Mouse (Mus musculus): ENCODE data around the gene Btbd11. TPM values are rescaled to one million over a fixed set of nuclear protein-coding genes. Genes with fewer than 3 reads are reported as not detected.
A peak's percentile ranks its signal among the peaks of the same experiment; 100 is the strongest.

Gene Btbd11
- total RNA-seq, 2 experiments from 2014 or later, result 26.7 to 31.2 TPM

GRCm38 (mm10) chr10:85393016-85393415 is 6.4 kb downstream of the Btbd11 start:
- no peak for DNase-seq (ENCODE audit: extremely low spot score in 1 of 2, low spot score in 2 of 2)
- intact Hi-C loops (cut with DNase I), result no loop called here

DNA sequence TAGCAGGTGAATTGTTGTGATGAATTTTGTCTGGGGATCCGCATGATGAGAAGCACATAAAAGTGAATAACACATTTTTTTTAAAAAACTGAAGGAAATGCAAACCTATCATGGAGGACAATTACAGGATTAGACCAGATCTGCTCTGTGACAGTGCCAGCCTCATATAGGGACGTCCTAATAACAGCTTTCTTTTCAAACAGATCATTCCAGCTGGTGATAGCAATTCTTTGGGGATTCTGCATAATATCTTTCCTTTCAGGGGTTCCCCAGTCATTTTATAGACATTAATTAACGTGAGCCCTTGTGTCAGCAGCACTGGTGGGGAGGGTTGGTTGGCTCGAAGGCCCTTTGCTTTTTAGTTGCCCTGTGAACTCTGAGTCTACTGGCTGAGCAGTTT is 7.9 kb downstream of the Btbd11 start:
- DNase-seq (ENCODE audit: extremely low spot score in 1 of 2, low spot score in 2 of 2), result no peak
- intact Hi-C loops (cut with DNase I), result no loop called here

DNA sequence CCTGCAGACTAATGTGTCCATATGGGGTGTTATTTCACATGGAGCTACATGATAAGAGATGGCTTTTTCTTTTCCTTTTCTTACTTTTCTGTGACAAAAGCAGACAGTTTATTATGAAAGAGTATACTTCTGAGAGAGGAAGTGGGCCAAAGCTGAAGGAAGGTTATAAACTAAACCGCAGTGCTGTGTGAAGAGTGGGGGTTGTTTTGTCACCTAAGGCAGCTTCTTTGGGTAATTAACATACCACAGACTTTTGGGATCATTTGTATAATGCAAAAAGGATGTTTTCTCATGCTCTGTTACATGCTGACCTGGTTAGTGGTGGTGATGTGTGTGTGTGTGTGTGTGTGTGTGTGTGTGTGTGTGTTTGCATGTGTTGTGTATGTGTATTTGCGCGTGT is 24.5 kb downstream of the Btbd11 start:
- no peak for DNase-seq (ENCODE audit: extremely low spot score in 1 of 2, low spot score in 2 of 2)
- intact Hi-C loops (cut with DNase I), result no loop called here

DNA sequence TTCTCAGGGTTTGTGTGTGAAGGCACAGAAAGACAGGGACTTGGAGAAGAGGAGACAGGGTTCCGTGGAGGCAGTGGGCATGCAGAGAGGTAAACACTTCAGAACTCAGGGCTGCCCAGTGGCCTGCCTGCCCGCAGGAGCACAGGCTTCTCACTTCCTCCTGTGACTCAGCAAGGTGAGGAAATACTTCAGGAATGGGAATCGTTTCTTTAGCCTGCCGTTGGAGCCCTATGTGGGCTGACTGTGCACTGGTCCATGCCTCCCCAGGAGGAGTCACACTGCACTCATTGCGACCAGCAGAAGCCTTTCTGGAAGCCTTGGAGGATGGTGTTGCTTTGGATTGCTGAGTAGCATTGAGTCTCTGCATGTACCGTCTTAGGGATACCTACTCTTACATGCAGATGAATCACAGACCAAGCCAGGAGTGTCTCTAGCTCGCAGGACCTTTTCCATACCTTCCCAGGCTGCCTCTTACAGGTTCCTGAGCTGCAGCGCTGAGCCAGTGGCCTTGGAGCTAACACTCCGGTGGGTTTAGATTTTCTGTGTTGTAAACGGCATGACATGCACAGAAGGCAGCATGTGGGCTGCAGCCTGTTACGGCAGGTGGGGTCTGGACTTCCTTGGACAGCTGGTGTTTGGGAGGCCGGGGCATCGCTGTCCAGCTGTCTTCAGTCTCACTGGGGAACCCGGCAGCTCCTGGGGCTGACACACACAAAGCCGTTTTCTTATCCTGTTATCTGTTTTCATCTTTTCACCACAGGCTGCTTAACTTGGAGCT is 34.4 kb downstream of the Btbd11 start:
- intact Hi-C loops (cut with DNase I), result no loop called here
- peak; percentile 3 to 28 for DNase-seq (ENCODE audit: extremely low spot score in 1 of 2, low spot score in 2 of 2)

DNA sequence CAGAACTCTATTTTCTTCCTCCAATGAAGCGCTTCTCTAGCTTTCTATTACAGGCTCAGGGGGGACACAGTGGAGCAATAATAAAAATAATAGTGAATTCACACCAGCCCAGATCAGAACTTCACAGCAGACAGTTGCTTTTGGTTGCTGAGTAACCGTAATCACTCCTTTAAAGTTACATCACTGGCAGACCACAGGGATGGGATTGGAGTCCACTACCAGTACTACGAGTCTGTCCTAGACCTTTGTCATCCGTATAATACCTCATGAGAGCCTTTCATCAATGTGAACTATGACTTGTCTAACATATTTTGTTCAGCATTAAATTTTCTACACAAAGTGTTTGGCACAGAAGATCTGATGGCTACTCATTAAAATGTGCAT is 35.0 kb downstream of the Btbd11 start:
- DNase-seq (ENCODE audit: extremely low spot score in 1 of 2, low spot score in 2 of 2), result no peak
- intact Hi-C loops (cut with DNase I), result no loop called here

DNA sequence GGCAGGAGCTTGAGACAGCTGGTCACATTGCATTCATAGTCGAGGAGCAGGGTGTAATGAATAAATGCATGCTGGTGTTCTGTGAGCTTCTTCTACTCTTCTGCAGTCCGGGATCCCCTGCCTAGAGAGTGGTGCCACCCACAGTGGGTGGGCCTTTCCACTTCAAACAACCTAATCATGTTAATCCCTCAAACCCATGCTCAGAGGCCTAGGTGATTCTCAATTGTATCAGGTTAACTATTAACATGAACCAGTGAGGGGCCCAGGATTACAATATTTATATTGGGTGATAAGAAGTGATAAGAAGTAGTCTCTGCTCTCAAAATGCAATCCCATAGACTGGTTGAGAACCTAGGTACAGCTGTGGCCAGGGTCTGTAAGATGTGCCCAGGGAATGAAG is 39.1 kb downstream of the Btbd11 start:
- DNase-seq (ENCODE audit: extremely low spot score in 1 of 2, low spot score in 2 of 2), result no peak
- intact Hi-C loops (cut with DNase I), result no loop called here

DNA sequence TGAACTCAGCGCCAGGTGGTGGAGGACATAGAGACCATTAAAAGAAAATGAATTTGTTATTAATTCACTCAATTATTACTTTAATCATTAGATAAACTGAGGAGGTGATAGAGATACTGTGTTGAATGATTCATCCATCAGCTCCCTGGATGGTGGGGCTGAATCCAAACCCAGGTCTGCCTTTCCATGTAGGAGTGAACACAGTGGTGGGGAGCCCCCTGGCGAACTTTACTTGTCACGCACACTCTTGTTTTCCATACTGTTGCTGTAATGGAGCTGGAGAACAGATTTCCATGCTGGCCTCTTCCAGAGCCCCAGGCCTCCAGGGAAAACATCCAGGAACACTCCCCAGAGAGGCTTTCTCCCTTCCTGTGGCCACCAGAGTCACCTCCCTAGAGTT is 50.6 kb downstream of the Btbd11 start:
- DNase-seq (ENCODE audit: extremely low spot score in 1 of 2, low spot score in 2 of 2), result no peak
- intact Hi-C loops (cut with DNase I), result no loop called here

DNA sequence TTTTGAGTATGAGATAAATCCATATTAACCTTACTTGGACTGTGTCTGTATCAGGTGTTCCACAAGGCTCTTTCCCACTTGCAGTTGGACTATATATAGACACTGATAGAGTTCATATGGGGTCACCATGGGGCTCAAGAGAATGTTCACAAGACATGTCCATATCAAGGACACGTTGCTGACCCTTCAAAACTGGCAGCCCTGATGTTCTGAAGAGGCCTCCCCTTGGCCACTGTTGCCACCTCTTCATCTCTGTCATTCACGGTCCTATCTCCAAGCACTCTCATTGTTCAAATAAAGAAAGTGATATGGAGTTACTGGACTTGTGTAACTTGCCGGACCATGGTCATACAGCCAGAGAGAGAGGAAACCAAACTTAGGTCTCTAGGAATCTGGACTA is 56.8 kb downstream of the Btbd11 start:
- DNase-seq (ENCODE audit: extremely low spot score in 1 of 2, low spot score in 2 of 2), result no peak
- intact Hi-C loops (cut with DNase I), result no loop called here

DNA sequence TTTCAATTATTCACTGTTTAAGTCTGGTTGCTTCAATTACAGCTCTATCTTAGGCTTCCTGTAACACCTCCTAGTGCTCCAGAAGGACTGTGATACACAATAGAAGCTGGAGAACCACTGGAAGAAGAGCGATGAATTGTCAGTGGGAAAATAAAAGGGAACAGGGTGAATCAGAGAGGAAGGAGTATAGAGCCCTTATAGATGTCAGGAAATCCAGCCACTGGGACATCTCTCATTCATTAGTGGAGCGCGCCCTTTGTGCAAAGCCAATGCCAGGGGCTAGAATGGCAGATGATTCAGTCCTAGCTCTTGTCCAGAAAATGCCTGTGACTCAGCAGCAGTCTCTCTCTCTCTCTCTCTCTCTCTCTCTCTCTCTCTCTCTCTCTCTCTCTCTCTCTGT is 59.3 kb downstream of the Btbd11 start:
- intact Hi-C loops (cut with DNase I), result no loop called here
- DNase-seq (ENCODE audit: extremely low spot score in 1 of 2, low spot score in 2 of 2), result no peak

GRCm38 (mm10) chr10:85446700-85447099 is 60.1 kb downstream of the Btbd11 start:
- DNase-seq (ENCODE audit: extremely low spot score in 1 of 2, low spot score in 2 of 2), result no peak
- intact Hi-C loops (cut with DNase I), result no loop called here

- intact Hi-C loops (cut with DNase I), result no loop called here
- DNase-seq (ENCODE audit: extremely low spot score in 1 of 2, low spot score in 2 of 2), result no peak
Measured at GRCm38 (mm10) chr10:85447869-85448268, 61.3 kb downstream of the Btbd11 start.

DNA sequence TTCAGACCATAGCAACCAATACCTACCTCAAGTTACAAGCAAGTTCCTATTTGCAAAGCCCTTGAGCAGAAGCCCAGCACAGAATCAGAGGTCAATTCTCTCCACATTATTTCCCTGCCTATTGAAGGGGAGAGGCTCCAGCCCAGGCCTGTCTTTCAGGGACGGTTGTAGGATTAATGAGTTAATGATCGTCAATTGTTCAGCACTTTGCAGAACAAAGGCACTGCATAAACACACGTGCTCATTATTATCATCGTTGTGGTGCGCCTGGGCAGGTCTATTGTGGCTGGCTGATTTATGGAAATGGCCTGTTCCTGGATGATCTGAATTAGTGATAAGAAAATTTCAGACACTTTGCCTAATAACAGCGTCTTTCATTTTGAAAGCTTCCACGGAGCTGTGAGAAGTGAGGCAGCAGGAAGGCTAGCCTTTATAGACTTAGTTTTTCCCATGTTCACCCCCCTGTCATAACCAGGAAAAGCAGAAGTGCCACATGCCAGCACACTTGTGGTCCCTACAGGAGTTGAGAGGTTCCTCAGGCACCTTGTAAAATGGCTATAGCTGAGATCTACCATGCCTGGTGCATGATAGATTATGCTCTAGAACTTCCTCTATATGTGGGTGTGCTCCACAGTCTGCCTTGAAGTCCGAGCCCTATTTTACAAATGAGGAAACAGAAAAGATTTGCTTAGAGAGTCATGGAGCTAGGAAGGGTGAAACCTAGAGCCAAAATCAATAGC is 65.2 kb downstream of the Btbd11 start:
- DNase-seq (ENCODE audit: extremely low spot score in 1 of 2, low spot score in 2 of 2), result no peak
- intact Hi-C loops (cut with DNase I), result no loop called here

DNA sequence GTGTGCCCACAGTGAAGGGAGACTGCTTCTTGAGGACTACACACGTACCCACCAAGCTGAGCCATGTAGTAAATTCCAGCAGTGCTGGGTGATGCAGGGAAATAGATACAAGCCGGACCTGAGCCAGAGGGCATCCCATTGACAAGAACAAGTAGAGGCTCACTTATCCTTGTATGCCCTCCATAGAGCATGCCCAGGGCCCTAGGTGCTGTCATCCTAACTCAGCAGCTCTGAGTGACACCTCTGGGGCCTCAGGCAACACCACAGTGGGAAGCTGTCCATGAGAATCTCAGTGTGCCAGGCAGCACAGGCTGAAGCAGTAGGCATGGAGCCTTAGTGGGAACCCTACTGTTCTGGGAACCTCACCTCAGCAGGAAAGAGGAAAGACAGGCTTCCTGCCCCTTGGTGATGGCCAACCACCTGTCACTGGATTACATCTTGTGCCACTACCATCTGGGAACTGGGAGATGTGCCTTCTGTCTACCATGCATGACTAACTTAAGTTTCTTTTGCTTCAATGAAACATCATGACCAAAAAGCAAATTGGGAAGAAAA is 66.7 kb downstream of the Btbd11 start:
- intact Hi-C loops (cut with DNase I), result no loop called here

DNA sequence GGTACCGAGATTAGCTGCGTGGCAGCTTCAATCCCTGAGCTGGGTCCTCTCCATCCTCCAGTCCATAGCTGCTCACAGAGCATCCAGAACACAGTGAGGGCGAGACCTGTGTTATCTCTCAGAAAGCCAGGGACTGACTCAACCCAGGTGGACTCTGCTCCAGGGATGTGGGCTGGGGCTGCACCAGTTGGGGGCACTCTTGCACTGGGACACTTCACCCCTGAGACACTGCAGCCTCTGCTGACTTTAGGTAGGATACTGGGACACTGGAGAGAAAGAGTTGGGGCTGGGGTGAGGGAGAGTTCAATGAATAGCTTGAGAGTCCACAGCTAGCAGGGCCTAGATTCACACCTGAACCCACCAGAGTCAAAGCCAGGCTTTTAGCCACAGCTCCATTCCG is 69.4 kb downstream of the Btbd11 start:
- intact Hi-C loops (cut with DNase I), result no loop called here
- no peak for DNase-seq (ENCODE audit: extremely low spot score in 1 of 2, low spot score in 2 of 2)

More for the DNA sequence above, 66.7 kb downstream of the Btbd11 start:
- DNase-seq (ENCODE audit: extremely low spot score in 1 of 2, low spot score in 2 of 2), result no peak

GRCm38 (mm10) chr10:85458744-85459344 is 72.2 kb downstream of the Btbd11 start:
- intact Hi-C loops (cut with DNase I), result no loop called here
- no peak for DNase-seq (ENCODE audit: extremely low spot score in 1 of 2, low spot score in 2 of 2)

DNA sequence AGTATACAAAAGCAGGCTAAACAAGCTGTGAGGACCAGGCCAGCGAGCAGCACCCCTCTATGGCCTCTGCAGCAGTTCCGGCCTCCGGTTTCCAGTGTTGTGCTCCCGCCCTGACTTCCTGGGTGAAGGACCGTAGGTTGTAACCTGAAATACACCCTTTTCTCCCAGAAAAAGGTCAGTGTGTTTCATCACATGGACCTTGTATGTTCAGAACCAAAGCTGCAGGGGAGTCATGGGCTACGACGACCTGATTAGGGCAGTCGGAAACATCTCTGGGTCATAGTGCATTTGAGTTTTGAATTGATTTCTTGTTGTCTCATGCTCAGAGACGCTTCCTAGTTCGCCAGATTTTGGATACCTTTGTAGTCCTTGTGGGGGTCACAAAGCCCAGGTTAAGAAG is 74.1 kb downstream of the Btbd11 start:
- intact Hi-C loops (cut with DNase I), result no loop called here

DNA sequence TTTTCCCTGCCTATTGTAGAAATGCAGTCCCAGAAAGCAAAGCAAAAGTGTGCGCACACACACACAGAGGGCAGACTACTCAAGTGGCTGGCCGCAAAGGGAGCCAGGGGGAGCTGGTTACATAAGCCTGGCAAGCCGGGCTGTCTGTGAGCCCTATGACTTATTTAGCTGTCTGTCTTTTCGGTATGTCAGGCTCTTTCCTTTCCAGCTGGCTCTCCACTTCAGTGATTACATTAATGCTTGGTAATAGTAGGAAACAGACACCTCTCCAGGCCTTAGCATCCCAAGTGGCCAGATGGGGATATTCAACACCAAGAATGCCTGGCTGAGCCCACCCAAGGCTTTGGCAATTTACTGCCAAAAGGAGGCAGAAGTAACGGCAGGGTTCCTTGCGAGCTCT is 77.5 kb downstream of the Btbd11 start:
- intact Hi-C loops (cut with DNase I), result no loop called here
- DNase-seq (ENCODE audit: extremely low spot score in 1 of 2, low spot score in 2 of 2), result no peak

More for the DNA sequence above, 74.1 kb downstream of the Btbd11 start:
- DNase-seq (ENCODE audit: extremely low spot score in 1 of 2, low spot score in 2 of 2), result no peak

- no peak for DNase-seq (ENCODE audit: extremely low spot score in 1 of 2, low spot score in 2 of 2)
- intact Hi-C loops (cut with DNase I), result no loop called here
Measured at GRCm38 (mm10) chr10:85465516-85466408, 79.1 kb downstream of the Btbd11 start.

DNA sequence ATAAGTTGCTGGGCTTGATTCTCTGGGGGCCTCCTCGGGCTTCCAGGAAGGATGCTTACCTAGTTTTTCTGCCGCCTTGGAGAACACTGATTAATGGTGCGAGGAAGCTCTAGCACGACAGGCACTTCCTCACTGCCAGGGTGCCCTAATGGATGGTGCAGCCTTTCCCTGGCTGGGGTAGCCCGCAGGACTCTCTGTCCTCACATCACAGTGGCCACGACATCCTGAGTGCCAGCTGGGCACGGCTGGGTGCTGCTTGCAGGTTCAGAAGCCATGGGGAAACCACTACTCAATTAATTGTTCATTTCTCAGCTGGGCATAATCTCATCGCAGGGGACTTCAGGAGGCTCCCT is 79.8 kb downstream of the Btbd11 start:
- intact Hi-C loops (cut with DNase I), result no loop called here
- no peak for DNase-seq (ENCODE audit: extremely low spot score in 1 of 2, low spot score in 2 of 2)

All from left cerebral cortex, postnatal 10 days (tissue).